ENCODE assay signal across 14 mouse cellular contexts in genomic region chr5:136886957-136887356, GRCm38 (mm10). TPM values are rescaled to one million over a fixed set of nuclear protein-coding genes. Genes with fewer than 3 reads are reported as not detected.
DNase-seq lines count a peak whose midpoint lies in the region; ATAC-seq and TF ChIP-seq lines count a peak whose summit lies in the region.
"Had no signal": no experiment of that assay in that cellular context is flagged by ENCODE, and none has a peak within 500 bp of the region (broad histone marks: within the 10 kb centered on the region; RNA-seq: fewer than 3 reads in every experiment).

No protein-coding gene starts in this region.

- no peak overlapping the region for H3K4me3 ChIP-seq in heart, embryonic 10.5 days
- H3K4me3 ChIP-seq in kidney, postnatal 0 days (replicated peaks; ENCODE audit: low read depth, low read length): no peak overlapping the region
- H3K4me3 ChIP-seq in limb, embryonic 13.5 days: no peak overlapping the region
- H3K4me3 ChIP-seq in thymus, adult 2 months (ENCODE audit: control insufficient read depth, insufficient read depth, low read length): no peak overlapping the region
- H3K4me3 ChIP-seq: forebrain, embryonic 12.5 days; megakaryocyte, embryonic 14.5 days had no signal

- no peak for DNase-seq in heart, embryonic 10.5 days (ENCODE audit: low spot score)
- no peak for DNase-seq in heart, adult 18-20 months
- DNase-seq in kidney, postnatal 0 days (ENCODE audit: low spot score): peak; percentile 55
- DNase-seq in kidney, postnatal 14 days: no peak
- DNase-seq in embryo, embryonic 10.5 days (ENCODE audit: low spot score): peak; percentile 57
- DNase-seq in thymus, adult 2 months: no peak
- DNase-seq: B cell, adult 2 months; cerebellum, postnatal 25 days had no signal

- no peak overlapping the region for H3K9ac ChIP-seq in kidney, postnatal 0 days (ENCODE audit: low read depth, low read length)
- 0 out of 2 replicates have a peak overlapping the region, but pooled peaks have one; percentile 5 for H3K9ac ChIP-seq in limb, embryonic 13.5 days
- H3K9ac ChIP-seq: forebrain, embryonic 12.5 days had no signal

- H3K4me1 ChIP-seq in heart, embryonic 10.5 days: peaks cover 29% of the 10 kb centered on the region
- peaks cover 9% of the 10 kb centered on the region for H3K4me1 ChIP-seq in kidney, postnatal 0 days (replicated peaks; ENCODE audit: insufficient read depth, low read length)
- H3K4me1 ChIP-seq in limb, embryonic 13.5 days: peaks cover 27% of the 10 kb centered on the region
- H3K4me1 ChIP-seq in thymus, adult 2 months (replicated peaks; ENCODE audit: control insufficient read depth, insufficient read depth, low read length): no peaks in the 10 kb centered on the region

- no peak for ATAC-seq in kidney, postnatal 0 days (replicated peaks; ENCODE audit: low FRiP score, low read depth)
- ATAC-seq in limb, embryonic 13.5 days (ENCODE audit: low FRiP score, low read depth): no peak
- ATAC-seq in granulocyte monocyte progenitor cell, adult 5-6 weeks (replicated peaks; ENCODE audit: poor library complexity, severe bottlenecking): no peak
- ATAC-seq: intestine, embryonic 16.5 days had no signal

- H3K36me3 ChIP-seq in heart, embryonic 10.5 days: no peaks in the 10 kb centered on the region
- no peaks in the 10 kb centered on the region for H3K36me3 ChIP-seq in kidney, postnatal 0 days (ENCODE audit: insufficient read depth, low read length)
- H3K36me3 ChIP-seq in limb, embryonic 13.5 days: no peaks in the 10 kb centered on the region
- H3K36me3 ChIP-seq in thymus, adult 2 months (ENCODE audit: control insufficient read depth, insufficient read depth, low read length): no peaks in the 10 kb centered on the region
- H3K36me3 ChIP-seq: forebrain, embryonic 12.5 days had no signal

- H3K9me3 ChIP-seq in heart, embryonic 10.5 days: no peaks in the 10 kb centered on the region
- no peaks in the 10 kb centered on the region for H3K9me3 ChIP-seq in kidney, postnatal 0 days (replicated peaks; ENCODE audit: low read length)
- no peaks in the 10 kb centered on the region for H3K9me3 ChIP-seq in limb, embryonic 13.5 days
- H3K9me3 ChIP-seq: forebrain, embryonic 12.5 days had no signal

- peak overlapping the region; percentile 37 for H3K27ac ChIP-seq in heart, embryonic 10.5 days
- no peak overlapping the region; the same call in 1 of the 2 replicates for H3K27ac ChIP-seq in kidney, postnatal 0 days
- peak overlapping the region; percentile 55; the same call in 1 of the 2 replicates for H3K27ac ChIP-seq in limb, embryonic 13.5 days
- no peak overlapping the region for H3K27ac ChIP-seq in thymus, adult 2 months (ENCODE audit: control insufficient read depth, insufficient read depth, low read length)
- H3K27ac ChIP-seq: forebrain, embryonic 12.5 days had no signal

- no peak for TF ChIP-seq CTCF in kidney, postnatal 0 days (IDR thresholded peaks at IDR 0.05; ENCODE audit: low read depth)
- no peak for TF ChIP-seq CTCF in thymus, adult 2 months (IDR thresholded peaks at IDR 0.05; ENCODE audit: borderline replicate concordance, control insufficient read depth, extremely low read depth, insufficient read depth, low read length, poor library complexity)

- no peak for TF ChIP-seq POLR2A in thymus, adult 2 months (IDR thresholded peaks at IDR 0.05; ENCODE audit: control insufficient read depth, extremely low read depth, insufficient read depth, low read length, poor library complexity)

- H3K4me2 ChIP-seq in kidney, postnatal 0 days (ENCODE audit: low read length): no peak overlapping the region
- H3K4me2 ChIP-seq in limb, embryonic 13.5 days (replicated peaks): no peak overlapping the region
- H3K4me2 ChIP-seq: forebrain, embryonic 12.5 days had no signal

- H3K27me3 ChIP-seq in heart, embryonic 10.5 days (ENCODE audit: insufficient read depth, poor library complexity, severe bottlenecking): peaks cover 33% of the 10 kb centered on the region
- H3K27me3 ChIP-seq in kidney, postnatal 0 days (ENCODE audit: insufficient read depth, low read length): no peaks in the 10 kb centered on the region
- H3K27me3 ChIP-seq in limb, embryonic 13.5 days: no peaks in the 10 kb centered on the region
- peaks cover 9% of the 10 kb centered on the region; the same call in 1 of the 2 replicates for H3K27me3 ChIP-seq in thymus, adult 2 months (ENCODE audit: control insufficient read depth, insufficient read depth, low read length)

- 31% methylated on average over 7 of the region's 7 CpGs for WGBS in heart, embryonic 10.5 days
- WGBS in kidney, postnatal 0 days: 32% methylated on average over 7 of the region's 7 CpGs
- WGBS in limb, embryonic 13.5 days: 25% methylated on average over 7 of the region's 7 CpGs
- WGBS in thymus, adult 2 months: 72% methylated on average over 7 of the region's 7 CpGs

RNA-seq across cellular contexts. Expression of gene Col26a1, which starts 3.9 kb away (rescaled TPM):
- polyA plus RNA-seq in heart, embryonic 10.5 days (2016; fragmentation: Nextera tagmentation; extraction: Ambion mirVana): 29.8 and 50.3 TPM in 2 replicates
- not detected for total RNA-seq in heart, adult 18-20 months (2021)
- polyA plus RNA-seq in kidney, postnatal 0 days (2015; fragmentation: Nextera tagmentation; extraction: Ambion mirVana): 39.1 and 47.1 TPM in 2 replicates
- polyA plus RNA-seq in limb, embryonic 13.5 days (2015; fragmentation: Nextera tagmentation; extraction: Ambion mirVana): 136 and 141 TPM in 2 replicates
- 0.22 and 0.66 TPM in 2 replicates for polyA plus RNA-seq in thymus, adult 2 months (2012; rRNA removed)
- not detected in 2 replicates for total RNA-seq in granulocyte monocyte progenitor cell, adult 5-6 weeks (2014; fragmentation: Nextera tagmentation)
- total RNA-seq in granulocyte monocyte progenitor cell, adult 5-6 weeks (2017): not detected in 2 replicates
- total RNA-seq: MEL had no signal

RNA-seq across cellular contexts. Expression of gene Ift22, which starts 21.0 kb away (rescaled TPM):
- polyA plus RNA-seq in heart, embryonic 10.5 days (2016; fragmentation: Nextera tagmentation; extraction: Ambion mirVana): 42.4 and 54.5 TPM in 2 replicates
- 10 to 100 TPM in 1 of 2 experiments, 1 to 10 TPM in 1; 8.9 to 10.0 TPM for total RNA-seq in heart, adult 18-20 months (2021)
- polyA plus RNA-seq in kidney, postnatal 0 days (2015; fragmentation: Nextera tagmentation; extraction: Ambion mirVana): 74.4 and 75.8 TPM in 2 replicates
- polyA plus RNA-seq in limb, embryonic 13.5 days (2015; fragmentation: Nextera tagmentation; extraction: Ambion mirVana): 60.4 and 65.8 TPM in 2 replicates
- 7.7 and 9.4 TPM in 2 replicates for polyA plus RNA-seq in thymus, adult 2 months (2012; rRNA removed)
- 35.5 and 47.4 TPM in 2 replicates for total RNA-seq in granulocyte monocyte progenitor cell, adult 5-6 weeks (2014; fragmentation: Nextera tagmentation)
- total RNA-seq in granulocyte monocyte progenitor cell, adult 5-6 weeks (2017): 17.5 and 19.4 TPM in 2 replicates

Comparison
In these comparisons a context has a peak if more than half of its experiments do, and no peak if none do; other contexts are left out.
1. DNase-seq: peak in kidney, postnatal 0 days (single experiment) and embryo, embryonic 10.5 days (single experiment); none in heart, embryonic 10.5 days (single experiment), heart, adult 18-20 months (0 of 2), kidney, postnatal 14 days (single experiment) and thymus, adult 2 months (single experiment).
2. H3K27ac ChIP-seq: peak in heart, embryonic 10.5 days (single experiment) and limb, embryonic 13.5 days (single experiment); none in kidney, postnatal 0 days (single experiment) and thymus, adult 2 months (single experiment).
3. RNA of gene Col26a1, which starts 3.9 kb away (polyA plus RNA-seq): 136 to 141 TPM in limb, embryonic 13.5 days, 29.8 to 50.3 TPM in heart, embryonic 10.5 days and 39.1 to 47.1 TPM in kidney, postnatal 0 days; 0.22 to 0.66 TPM in thymus, adult 2 months; every median in the first group is over 10 times any median in the second.